Mouse (Mus musculus) CD4-positive helper T cell, adult 2 months (primary cell): ENCODE measurements at regions not wholly inside any gene's neighbourhood (a gene's known extent, or its start where the extent isn't known, plus 50 kb on each side); places are given as distances from the start of the nearest gene placed in this dataset.
A peak's percentile ranks its signal among the peaks of the same experiment; 100 is the strongest.
"Not testable (repeated sequence)": the region's sequence is repeated elsewhere in the genome, so short reads cannot be mapped to it uniquely, and the experiment has no call there.

ENCODE experiments used
- DNase-seq: peaks from one replicate; pipeline ENCODE4 v3.0.0-alpha.2; 2012; ENCODE audit warnings: low read depth, missing footprints, low spot score

- not testable (repeated sequence) for DNase-seq
Measured at GRCm38 (mm10) chr8:19976461-19976860, 73.3 kb downstream of the Gm31371 start.

- peak; percentile 80 for DNase-seq
Measured at GRCm38 (mm10) chr8:19979536-19980345, 76.5 kb downstream of the Gm31371 start.

GRCm38 (mm10) chr8:19980346-19980726 lies 77.1 kb downstream of the Gm31371 start:
- DNase-seq: peak; percentile 52

- not testable (repeated sequence) for DNase-seq
Measured at GRCm38 (mm10) chr8:20008106-20008505, 104.9 kb downstream of the Gm31371 start.

- peak; percentile 7 for DNase-seq
Measured at GRCm38 (mm10) chr8:20010947-20011346, 107.8 kb downstream of the Gm31371 start.

- DNase-seq: peak; percentile 44
Measured at GRCm38 (mm10) chr8:20013278-20013677, 110.1 kb downstream of the Gm31371 start.

- DNase-seq: not testable (repeated sequence)
Measured at GRCm38 (mm10) chr8:20014451-20015130, 111.4 kb downstream of the Gm31371 start.

GRCm38 (mm10) chr8:20015411-20016081 lies 112.4 kb downstream of the Gm31371 start:
- DNase-seq: not testable (repeated sequence)

- not testable (repeated sequence) for DNase-seq
Measured at GRCm38 (mm10) chr8:20016082-20016840, 113.1 kb downstream of the Gm31371 start.

GRCm38 (mm10) chr8:20025521-20025920 lies 122.3 kb downstream of the Gm31371 start:
- DNase-seq: not testable (repeated sequence)

GRCm38 (mm10) chr8:20027956-20028355 lies 124.8 kb downstream of the Gm31371 start:
- DNase-seq: not testable (repeated sequence)

GRCm38 (mm10) chr8:20030131-20030530 lies 126.9 kb downstream of the Gm31371 start:
- not testable (repeated sequence) for DNase-seq

- not testable (repeated sequence) for DNase-seq
Measured at GRCm38 (mm10) chr8:20057626-20058025, 154.4 kb downstream of the Gm31371 start.

GRCm38 (mm10) chr8:20098121-20098520 lies 194.9 kb downstream of the Gm31371 start:
- not testable (repeated sequence) for DNase-seq

GRCm38 (mm10) chr8:20100241-20100640 lies 197.0 kb downstream of the Gm31371 start:
- DNase-seq: peak; percentile 0

- not testable (repeated sequence) for DNase-seq
Measured at GRCm38 (mm10) chr8:20102374-20102773, 199.2 kb downstream of the Gm31371 start.

- DNase-seq: not testable (repeated sequence)
Measured at GRCm38 (mm10) chr8:20107154-20107553, 204.0 kb downstream of the Gm31371 start.

GRCm38 (mm10) chr8:20116785-20117184 lies 213.6 kb downstream of the Gm31371 start:
- DNase-seq: not testable (repeated sequence)

GRCm38 (mm10) chr8:20119581-20119980 lies 216.4 kb downstream of the Gm31371 start:
- peak; percentile 0 for DNase-seq

GRCm38 (mm10) chr8:20120186-20120585 lies 217.0 kb downstream of the Gm31371 start:
- DNase-seq: not testable (repeated sequence)

GRCm38 (mm10) chr8:20121391-20121909 lies 218.3 kb downstream of the Gm31371 start:
- DNase-seq: peak; percentile 2
